Mouse (Mus musculus) brain, embryonic 14.5 days (tissue): ENCODE results near the gene Cdca3. TPM values are rescaled to one million over a fixed set of nuclear protein-coding genes. Genes with fewer than 3 reads are reported as not detected.
A peak's percentile ranks its signal among the peaks of the same experiment; 100 is the strongest.

Source experiments
- DNase-seq: peaks from one replicate; pipeline ENCODE4 v3.0.0-alpha.2; 2011; ENCODE audit warnings: low read depth
- CTCF ChIP-seq: fragments of 200-500 bp; IDR thresholded peaks from 2 replicates; pipeline ENCODE4 v1.5.1; 2012; ENCODE audit warnings: inconsistent platforms, mild to moderate bottlenecking, moderate library complexity, borderline replicate concordance; ENCODE audit not compliant: insufficient read depth, insufficient read length; ENCODE audit errors: extremely low read depth
- POLR2A ChIP-seq: fragments of 200-500 bp; IDR thresholded peaks from 2 replicates; pipeline ENCODE4 v1.6.1; 2012; ENCODE audit warnings: mild to moderate bottlenecking, inconsistent platforms, borderline replicate concordance; ENCODE audit not compliant: poor library complexity, insufficient read depth, insufficient read length, severe bottlenecking; ENCODE audit errors: extremely low read depth
- polyA plus RNA-seq: library from polyadenylated mRNA; depleted of rRNA; stranded (reverse); fragments of >200 nt; gene quantifications from 2 replicates; pipeline ENCODE4 v1.2.3, GENCODE M21; 2012

Cdca3 gene
- polyA plus RNA-seq, 1 experiment: 49.5 TPM

DNA sequence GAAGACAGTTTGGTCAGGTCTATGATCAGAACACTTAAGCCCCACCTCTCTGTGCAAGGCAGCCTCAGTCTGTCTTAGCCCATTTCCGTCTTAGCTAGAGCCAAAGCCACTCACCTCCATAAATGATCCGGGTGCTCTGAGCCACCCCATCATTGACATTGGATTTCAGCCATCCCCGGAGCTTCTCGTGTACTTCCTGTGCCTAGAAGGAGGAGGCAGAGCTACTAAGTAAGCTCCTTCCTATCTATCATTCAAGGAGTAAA lies 18.0 kb upstream of the Cdca3 start:
- DNase-seq: no peak
- TF ChIP-seq POLR2A (no peak), CTCF (no peak)

DNA sequence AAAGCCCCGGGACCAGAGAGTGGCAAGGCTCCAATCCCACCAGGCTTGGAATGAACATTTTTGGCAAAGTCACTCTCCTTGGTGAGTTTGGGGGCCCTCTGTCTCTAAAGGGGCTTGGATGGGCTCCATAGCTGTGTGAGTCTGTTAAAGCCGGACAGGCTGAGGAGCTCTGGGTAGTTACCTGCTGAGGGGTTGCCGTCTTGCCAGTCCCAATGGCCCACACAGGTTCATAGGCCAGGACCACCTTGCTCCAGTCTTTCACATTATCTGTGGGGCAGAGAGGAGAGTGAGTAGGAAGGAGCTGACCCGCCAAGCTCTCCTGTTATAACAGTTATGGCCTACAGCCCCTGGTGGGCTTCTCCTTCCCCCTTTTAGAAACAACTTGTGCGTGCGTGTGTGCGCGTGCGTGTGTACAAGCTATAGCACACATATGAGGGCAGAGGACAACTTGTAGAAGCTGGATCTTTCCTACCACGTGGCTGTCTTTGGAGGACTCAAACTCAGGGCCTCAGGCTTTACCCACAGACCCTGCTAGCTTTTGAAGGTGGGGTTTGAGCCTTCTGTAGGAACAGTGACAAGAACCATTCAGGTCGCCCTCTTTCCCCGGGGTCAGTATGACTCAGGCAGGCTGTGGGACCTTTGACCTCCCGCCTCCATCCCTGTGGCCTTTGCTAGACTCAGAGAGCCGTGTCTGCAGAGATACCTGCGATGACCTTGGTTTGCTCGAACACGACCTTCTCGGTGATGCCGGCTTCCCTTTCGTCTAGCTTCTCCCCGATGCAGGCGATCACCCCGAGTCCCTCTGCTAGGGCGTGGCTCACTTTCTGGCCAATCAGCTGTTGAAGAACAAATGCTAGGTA lies 17.4 kb upstream of the Cdca3 start:
- TF ChIP-seq POLR2A (no peak), CTCF (no peak)
- no peak for DNase-seq

- TF ChIP-seq CTCF: no peak
- no peak for TF ChIP-seq POLR2A
- DNase-seq: no peak
These were observed 16.5 kb upstream of the Cdca3 start for GRCm38 (mm10) chr6:124812848-124813247.

DNA sequence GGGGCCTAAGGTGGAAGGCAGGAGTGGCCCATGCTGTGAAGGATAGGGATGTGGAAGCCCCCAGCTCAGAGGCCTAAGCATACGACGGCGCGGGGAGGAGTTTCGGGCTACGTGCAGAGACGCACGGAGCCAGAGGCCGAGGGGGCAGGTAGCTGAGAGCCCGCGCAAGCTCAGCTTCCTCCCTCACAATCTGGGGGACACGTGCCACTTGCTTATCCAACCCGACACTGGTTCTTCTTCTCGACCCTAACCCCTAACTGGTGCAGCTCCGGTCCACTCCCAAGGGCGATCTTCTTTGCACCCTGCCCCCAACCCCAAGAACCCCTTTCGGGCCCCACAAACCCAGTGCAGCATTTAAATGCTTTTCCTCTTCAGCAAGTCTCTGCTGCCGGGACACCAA lies 15.9 kb upstream of the Cdca3 start:
- peak; percentile 28; the same call in 1 of the 2 replicates for TF ChIP-seq POLR2A
- TF ChIP-seq CTCF: no peak
- peak; percentile 90 for DNase-seq

GRCm38 (mm10) chr6:124813933-124814332 lies 15.4 kb upstream of the Cdca3 start, which contains the start of gene Tpi1:
Gene Tpi1, minus strand, starts transcription at chr6:124814296.
- peak; percentile 95 for DNase-seq
- TF ChIP-seq CTCF: no peak
- TF ChIP-seq POLR2A: peak; percentile 76; the same call in 1 of the 2 replicates

DNA sequence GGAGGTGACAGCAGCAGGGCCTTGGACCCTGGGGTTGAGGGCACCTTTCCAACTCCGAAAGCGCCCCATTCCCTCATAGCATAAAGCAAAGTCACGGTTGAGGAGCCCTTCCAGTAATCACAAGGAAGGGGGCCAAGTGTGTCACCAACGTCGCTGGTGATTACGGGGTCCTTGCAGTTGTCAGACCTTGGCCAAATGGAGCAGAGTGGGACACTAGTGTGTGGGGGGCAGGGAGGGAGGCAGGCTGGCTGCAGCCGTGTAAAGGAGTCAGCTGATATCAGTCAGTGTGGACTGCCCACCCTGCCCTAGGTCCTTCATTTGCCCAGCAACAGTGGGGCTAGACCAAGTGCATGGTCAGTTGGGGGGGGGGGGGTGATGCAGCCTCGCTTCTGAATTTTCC lies 14.9 kb upstream of the Cdca3 start:
- no peak for TF ChIP-seq POLR2A
- no peak for TF ChIP-seq CTCF
- DNase-seq: no peak

DNA sequence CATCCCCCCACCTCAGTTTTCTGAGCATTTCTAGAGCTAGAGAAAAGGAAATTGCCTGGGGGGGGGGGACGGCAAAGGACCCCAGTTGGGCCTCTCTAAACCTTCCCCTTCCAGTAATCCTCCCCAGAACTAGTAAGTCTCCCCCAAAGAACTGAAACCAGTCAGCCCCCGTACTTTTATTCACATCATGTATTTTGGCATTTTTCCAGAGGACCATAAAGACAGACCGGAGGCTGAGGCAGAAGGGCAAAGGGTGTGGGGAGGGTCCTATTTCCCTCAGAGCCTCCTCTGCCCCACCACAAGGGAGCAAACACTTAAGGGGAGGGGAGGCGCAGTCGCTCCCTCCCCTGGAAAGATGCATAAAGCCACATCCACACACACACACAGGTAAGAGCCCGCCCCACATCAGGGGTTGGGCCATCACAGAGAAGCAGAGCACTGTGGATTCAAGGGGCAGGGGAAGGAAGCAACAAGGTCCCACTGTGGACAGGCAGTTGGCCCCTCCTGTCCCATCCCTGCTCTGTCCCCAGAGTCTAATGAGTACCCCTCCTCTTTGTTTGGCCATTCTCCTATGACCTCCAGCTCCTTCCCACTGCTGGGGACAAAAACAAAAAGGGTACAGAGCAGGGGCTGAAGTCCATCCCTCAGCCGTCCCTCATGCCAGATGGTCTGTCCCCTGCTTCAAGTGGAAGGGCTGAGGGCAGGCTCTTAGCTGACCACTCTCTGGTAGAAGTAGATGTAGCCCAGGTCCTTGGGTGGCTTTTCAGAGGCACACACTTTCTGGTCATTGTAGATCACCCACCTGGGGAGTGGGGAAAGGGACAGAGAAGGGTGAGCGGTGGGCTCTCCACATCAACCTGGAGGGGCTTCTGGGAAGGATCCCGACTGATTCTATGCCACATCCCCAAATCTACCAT lies 14.2 kb upstream of the Cdca3 start:
- TF ChIP-seq CTCF (no peak), POLR2A (no peak)
- DNase-seq: peak; percentile 33

DNA sequence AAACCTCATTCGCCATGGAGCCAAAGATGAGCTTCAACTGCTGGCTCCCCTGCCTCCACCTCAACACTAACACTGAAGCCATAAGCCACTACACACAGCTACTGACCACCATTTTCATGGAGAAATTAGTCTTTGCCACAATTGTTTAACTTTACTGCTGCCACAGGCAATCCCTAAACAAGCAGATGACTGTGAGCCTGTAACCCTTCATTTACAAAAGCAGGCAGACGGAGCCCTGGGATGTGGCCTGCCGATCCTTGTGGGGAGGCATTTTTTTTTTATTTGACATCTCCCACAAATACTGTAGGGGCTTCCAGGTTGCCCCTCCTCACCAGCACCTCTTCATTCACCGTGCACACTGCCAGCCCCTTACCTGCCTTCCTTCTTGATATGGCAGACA lies 12.7 kb upstream of the Cdca3 start:
- DNase-seq: no peak
- TF ChIP-seq POLR2A (no peak), CTCF (no peak)

DNA sequence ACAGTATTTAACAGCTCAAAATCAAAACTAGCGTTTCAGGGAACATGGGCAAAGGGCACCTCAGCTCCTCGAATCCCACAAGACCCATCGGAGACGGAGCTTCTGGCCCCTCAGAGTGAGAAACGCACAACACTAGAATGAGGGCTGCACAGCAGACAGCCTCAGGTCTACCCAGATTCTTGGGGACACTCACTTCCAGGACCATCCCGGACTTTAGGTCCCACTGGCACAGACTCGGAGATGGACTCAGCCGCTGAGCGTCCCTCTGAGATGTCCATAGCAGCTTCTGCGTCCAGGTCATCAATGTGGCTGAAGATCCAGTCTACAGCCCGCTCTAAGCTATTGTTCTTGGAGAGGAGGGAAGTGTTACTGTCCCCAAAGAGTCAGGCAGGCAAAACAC lies 12.2 kb upstream of the Cdca3 start:
- TF ChIP-seq CTCF (no peak), POLR2A (no peak)
- DNase-seq: no peak

DNA sequence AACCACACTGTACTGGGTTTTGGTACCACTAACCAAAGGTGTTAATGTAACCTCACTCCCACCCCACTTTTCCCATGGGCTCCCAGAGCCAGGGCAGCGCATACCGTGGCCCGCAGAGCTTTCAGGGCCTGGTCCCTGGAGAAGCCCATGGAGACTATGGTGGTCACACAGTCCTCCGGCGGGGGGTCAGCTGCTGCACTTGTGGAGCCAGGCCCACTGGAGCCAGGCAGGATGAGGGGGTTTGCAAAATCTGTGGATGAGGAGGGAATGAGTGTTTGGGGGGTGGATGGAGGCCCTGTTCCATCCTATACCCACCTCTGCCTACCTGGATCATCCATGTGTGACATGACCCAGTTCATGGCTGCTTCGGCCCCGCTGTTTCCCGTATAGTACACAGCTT lies 11.8 kb upstream of the Cdca3 start:
- no peak for TF ChIP-seq POLR2A
- TF ChIP-seq CTCF: no peak
- DNase-seq: no peak

GRCm38 (mm10) chr6:124817971-124818370 lies 11.4 kb upstream of the Cdca3 start:
- TF ChIP-seq CTCF (no peak), POLR2A (no peak)
- DNase-seq: no peak

- no peak for DNase-seq
- no peak for TF ChIP-seq CTCF
- no peak for TF ChIP-seq POLR2A
These were observed 8.5 kb upstream of the Cdca3 start for GRCm38 (mm10) chr6:124820891-124821290.

- DNase-seq: no peak
- TF ChIP-seq CTCF (no peak), POLR2A (no peak)
These were observed 7.3 kb upstream of the Cdca3 start for GRCm38 (mm10) chr6:124822049-124822448.
